Mouse (Mus musculus) hindbrain, embryonic 15.5 days (tissue): ENCODE data around the gene Atad3a. TPM values are rescaled to one million over a fixed set of nuclear protein-coding genes. Genes with fewer than 3 reads are reported as not detected.
A peak's percentile ranks its signal among the peaks of the same experiment; 100 is the strongest.

Experiments used
- ATAC-seq: fragments of 200-750 bp; cut with Nextera tagmentation; 2 replicates; pipeline ENCODE4 v1.8.0; 2017; ENCODE audit warnings: low read depth, moderate number of reproducible peaks, moderate TSS enrichment; ENCODE audit not compliant: low FRiP score
- H3K27ac ChIP-seq: fragments of 300-500 bp; sonication (generic); replicated peaks from 2 replicates; pipeline ENCODE4 v1.5.1; 2015; ENCODE audit warnings: mild to moderate bottlenecking, inconsistent platforms
- H3K27me3 ChIP-seq: fragments of 300-500 bp; sonication (generic); 2 replicates; pipeline ENCODE4 v1.6.1; 2015; ENCODE audit warnings: control low read depth, inconsistent platforms
- H3K36me3 ChIP-seq: fragments of 300-500 bp; sonication (generic); 2 replicates; pipeline ENCODE4 v1.6.1; 2015; ENCODE audit warnings: control low read depth, inconsistent platforms
- H3K4me1 ChIP-seq: fragments of 300-500 bp; sonication (generic); replicated peaks from 2 replicates; pipeline ENCODE4 v1.6.1; 2015; ENCODE audit warnings: control low read depth, inconsistent platforms
- H3K4me2 ChIP-seq: fragments of 300-500 bp; sonication (generic); 2 replicates; pipeline ENCODE4 v1.6.1; 2015; ENCODE audit warnings: moderate library complexity, mild to moderate bottlenecking, inconsistent platforms
- H3K4me3 ChIP-seq: fragments of 300-500 bp; sonication (generic); 2 replicates; pipeline ENCODE4 v1.5.1; 2015; ENCODE audit warnings: mild to moderate bottlenecking, inconsistent platforms
- H3K9ac ChIP-seq: fragments of 300-500 bp; sonication (generic); 2 replicates; pipeline ENCODE4 v1.6.1; 2015; ENCODE audit warnings: inconsistent platforms
- H3K9me3 ChIP-seq: fragments of 300-500 bp; sonication (generic); 2 replicates; pipeline ENCODE4 v1.6.1; 2016; ENCODE audit warnings: control low read depth, inconsistent platforms
- WGBS: fragments of 180-500 bp; shearing (Covaris S2); methylation state at CpG from one replicate; pipeline ENCODE4 v1.1.7; 2015; 5-methylcytosine and 5-hydroxymethylcytosine counted together
- polyA plus RNA-seq: library from polyadenylated mRNA; unstranded; fragments of >200 nt; fragmentation: Nextera tagmentation; extraction: Ambion mirVana; gene quantifications from 2 replicates; pipeline ENCODE4 v1.2.1, GENCODE M21; 2015

The Atad3a gene
- polyA plus RNA-seq, 1 experiment from 2014 or later, result 99.4 TPM

DNA sequence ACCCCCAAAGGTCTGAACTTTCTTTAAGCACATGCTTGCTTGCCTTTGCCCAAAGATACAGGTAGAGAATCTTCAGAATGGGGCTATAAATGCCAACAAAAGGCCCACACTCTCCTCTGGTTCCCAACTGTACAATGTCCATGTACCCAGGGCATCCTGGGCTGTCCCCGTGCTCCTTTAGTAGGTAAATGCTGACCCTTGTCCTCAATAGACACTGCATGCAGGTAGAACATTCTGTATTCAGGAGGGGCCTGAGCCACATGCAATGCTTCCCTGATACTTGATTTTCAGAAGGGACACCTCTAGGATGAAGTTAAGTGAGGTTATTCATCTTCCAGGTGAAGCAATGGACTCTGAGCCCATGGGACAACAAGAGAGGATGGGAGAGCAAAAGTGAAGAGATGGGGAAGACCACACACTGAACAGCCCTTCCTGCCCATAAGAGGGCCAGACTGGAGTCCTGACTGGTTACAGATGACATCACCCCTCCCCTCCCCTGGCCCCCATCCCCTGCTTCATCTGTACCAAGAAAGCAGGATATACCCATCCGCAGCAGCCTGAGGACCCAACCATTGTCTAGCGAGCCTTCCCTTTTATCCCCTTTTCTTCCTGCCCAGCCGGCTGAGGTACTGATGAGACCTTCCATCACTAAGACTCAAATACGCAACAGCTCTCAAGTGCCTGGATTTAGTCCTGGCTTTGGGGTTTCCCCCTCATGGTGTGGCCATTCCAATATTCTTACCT, 12.6 kb upstream of the Atad3a start:
- peaks cover 42% of the 10 kb centered on the region for H3K4me1 ChIP-seq
- H3K27me3 ChIP-seq, result peaks cover 12% of the 10 kb centered on the region
- peak overlapping the region; percentile 34; the same call in 1 of the 2 replicates for H3K9ac ChIP-seq
- no peaks in the 10 kb centered on the region for H3K9me3 ChIP-seq
- 40% methylated on average over 5 of the region's 5 CpGs for WGBS
- H3K36me3 ChIP-seq, result no peaks in the 10 kb centered on the region
- H3K4me3 ChIP-seq, result peak overlapping the region; percentile 39
- peak overlapping the region; percentile 75; the same call in 1 of the 2 replicates for H3K27ac ChIP-seq
- peak overlapping the region; percentile 65 for H3K4me2 ChIP-seq
- ATAC-seq, result no peak

DNA sequence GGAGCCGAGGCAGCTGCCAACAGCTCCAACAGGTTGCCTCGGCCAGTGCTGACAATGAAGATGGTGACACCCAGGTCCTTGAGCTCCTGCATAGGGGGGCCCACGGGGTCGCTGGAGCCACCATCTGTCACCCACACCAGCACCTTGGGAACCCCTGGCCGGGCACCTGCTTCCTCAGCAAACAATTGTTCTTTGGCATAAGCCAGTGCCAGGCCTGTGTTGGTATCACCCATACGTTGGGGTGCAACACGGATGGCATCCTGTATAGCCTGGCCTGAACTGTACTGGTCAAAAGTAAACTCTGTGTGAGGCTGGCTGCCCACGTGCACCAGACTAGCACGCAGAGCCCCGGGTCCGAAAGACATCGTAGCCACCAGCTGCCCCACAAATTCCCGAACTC, 11.9 kb upstream of the Atad3a start:
- Histone ChIP-seq H3K4me2 (peak overlapping the region; percentile 65), H3K4me3 (0 out of 2 replicates have a peak overlapping the region, but pooled peaks have one; percentile 39), H3K9me3 (no peaks in the 10 kb centered on the region), H3K9ac (no peak overlapping the region), H3K27ac (no peak overlapping the region), H3K27me3 (peaks cover 12% of the 10 kb centered on the region), H3K36me3 (no peaks in the 10 kb centered on the region), H3K4me1 (peaks cover 42% of the 10 kb centered on the region)
- no peak for ATAC-seq
- WGBS, result 89% methylated on average over 13 of the region's 13 CpGs

DNA sequence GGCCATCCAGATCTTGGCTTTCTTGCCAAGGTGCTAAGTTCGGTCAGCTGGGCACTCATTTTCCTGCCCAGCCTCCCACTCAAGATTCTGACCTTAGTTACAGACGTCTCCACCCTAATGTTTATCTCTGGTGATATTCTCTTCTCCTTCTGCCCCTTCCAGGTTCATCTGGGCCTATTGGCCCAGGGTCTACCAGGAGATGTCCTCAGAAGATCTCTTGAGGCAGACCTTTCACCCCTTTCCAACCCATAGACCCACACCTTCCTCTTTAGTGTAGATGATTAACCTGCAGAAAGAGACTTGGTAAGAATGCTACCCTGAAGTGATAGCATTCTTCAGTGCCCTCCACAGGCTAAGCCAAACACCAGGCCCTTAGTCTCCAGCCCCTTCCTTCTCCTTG, 10.8 kb upstream of the Atad3a start:
- peaks cover 12% of the 10 kb centered on the region for H3K27me3 ChIP-seq
- no peaks in the 10 kb centered on the region for H3K9me3 ChIP-seq
- no peak overlapping the region for H3K27ac ChIP-seq
- WGBS, result 76% methylated on average over 2 of the region's 2 CpGs
- H3K4me1 ChIP-seq, result peaks cover 42% of the 10 kb centered on the region
- ATAC-seq, result no peak
- no peak overlapping the region for H3K4me3 ChIP-seq
- no peaks in the 10 kb centered on the region for H3K36me3 ChIP-seq
- H3K4me2 ChIP-seq, result peak overlapping the region; percentile 13; the same call in 1 of the 2 replicates
- no peak overlapping the region for H3K9ac ChIP-seq

DNA sequence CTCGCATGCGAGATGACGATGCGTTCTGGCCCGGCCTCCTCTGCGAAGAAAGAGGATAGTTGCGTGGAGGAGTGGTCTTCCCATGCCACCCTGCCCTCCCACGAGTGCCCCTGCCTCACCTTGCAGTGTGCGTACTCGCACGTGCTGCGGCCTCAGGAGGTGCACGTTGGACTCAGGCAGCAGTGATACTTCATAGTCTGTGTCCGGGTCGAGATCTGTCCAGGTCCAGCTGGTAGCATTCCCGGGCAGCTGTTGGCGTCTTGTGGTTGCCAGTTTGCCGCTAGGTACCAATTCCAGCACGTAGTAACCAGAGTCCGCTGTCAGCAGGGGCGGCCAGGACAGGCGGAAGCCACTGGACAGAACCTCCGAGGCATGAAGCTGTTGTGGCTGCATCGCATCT, 9.7 kb upstream of the Atad3a start:
- Histone ChIP-seq H3K9me3 (no peaks in the 10 kb centered on the region), H3K4me3 (peak overlapping the region; percentile 50), H3K4me1 (peaks cover 38% of the 10 kb centered on the region), H3K27ac (0 out of 2 replicates have a peak overlapping the region, but pooled peaks have one; percentile 72), H3K9ac (peak overlapping the region; percentile 77), H3K4me2 (peak overlapping the region; percentile 87), H3K36me3 (no peaks in the 10 kb centered on the region), H3K27me3 (peaks cover 12% of the 10 kb centered on the region)
- WGBS, result 38% methylated on average over 24 of the region's 24 CpGs
- ATAC-seq, result peak; percentile 8; the same call in 1 of the 2 replicates

DNA sequence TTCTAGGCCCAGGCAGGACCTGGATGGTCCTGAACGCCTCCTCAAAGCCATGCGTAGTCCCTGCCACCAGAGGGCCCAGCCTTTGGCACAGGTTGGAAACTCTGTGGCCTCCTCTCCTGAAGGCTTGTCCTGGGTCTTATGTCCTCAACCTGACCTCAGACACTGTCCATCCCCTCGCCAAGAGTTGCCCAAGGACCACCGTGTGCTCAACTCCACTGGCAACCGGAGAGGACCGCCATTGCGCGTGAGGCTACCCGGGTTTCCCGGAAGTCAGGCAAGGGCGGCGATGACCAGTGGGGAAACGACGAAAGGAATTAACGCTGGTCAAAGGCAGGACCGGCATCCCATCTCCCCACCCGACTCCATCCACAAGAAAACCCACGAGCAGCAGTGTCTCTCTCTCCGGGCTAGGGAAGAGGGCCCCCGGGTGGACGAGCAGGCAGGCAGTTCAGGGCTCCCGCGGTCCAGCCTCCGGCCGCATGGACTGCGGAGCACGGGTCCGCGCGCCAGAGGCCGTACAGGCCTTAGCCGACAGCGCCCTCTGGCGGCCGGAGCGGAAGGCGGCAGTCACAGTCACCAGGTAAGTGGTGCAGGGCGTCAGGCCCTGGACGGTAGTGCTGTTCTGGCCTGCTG, 9.1 kb upstream of the Atad3a start:
- WGBS, result 1% methylated on average over 39 of the region's 39 CpGs
- peak overlapping the region; percentile 87 for H3K4me2 ChIP-seq
- peak overlapping the region; percentile 50 for H3K4me3 ChIP-seq
- H3K9ac ChIP-seq, result peak overlapping the region; percentile 77
- H3K27me3 ChIP-seq, result peaks cover 12% of the 10 kb centered on the region
- ATAC-seq, result peak; percentile 77
- no peaks in the 10 kb centered on the region for H3K9me3 ChIP-seq
- peaks cover 31% of the 10 kb centered on the region for H3K4me1 ChIP-seq
- peak overlapping the region; percentile 72 for H3K27ac ChIP-seq
- H3K36me3 ChIP-seq, result no peaks in the 10 kb centered on the region

DNA sequence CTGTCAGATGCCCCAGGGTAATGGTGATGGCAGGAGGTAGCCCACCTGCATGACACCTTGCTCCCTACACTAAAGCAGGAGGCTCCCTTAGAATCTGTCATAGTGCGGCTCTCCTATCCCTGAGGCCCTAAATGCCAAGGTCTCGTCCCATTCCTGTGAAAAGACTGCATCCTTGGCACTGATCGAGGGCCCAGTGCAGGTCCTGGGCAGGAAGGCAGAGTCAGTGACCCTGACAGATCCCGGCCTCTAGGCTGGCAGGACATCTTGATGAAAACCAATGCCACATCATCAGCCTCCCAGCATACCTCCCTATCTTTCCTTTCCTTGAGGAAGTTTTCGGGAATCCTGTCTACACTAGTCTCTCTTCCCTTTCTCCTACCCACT, 8.6 kb upstream of the Atad3a start:
- H3K4me1 ChIP-seq, result peaks cover 27% of the 10 kb centered on the region
- no peaks in the 10 kb centered on the region for H3K36me3 ChIP-seq
- H3K9me3 ChIP-seq, result no peaks in the 10 kb centered on the region
- no peak for ATAC-seq
- H3K4me3 ChIP-seq, result peak overlapping the region; percentile 50
- H3K27me3 ChIP-seq, result peaks cover 12% of the 10 kb centered on the region
- H3K27ac ChIP-seq, result peak overlapping the region; percentile 72; the same call in 1 of the 2 replicates
- peak overlapping the region; percentile 87 for H3K4me2 ChIP-seq
- peak overlapping the region; percentile 77 for H3K9ac ChIP-seq
- 64% methylated on average over 5 of the region's 5 CpGs for WGBS

DNA sequence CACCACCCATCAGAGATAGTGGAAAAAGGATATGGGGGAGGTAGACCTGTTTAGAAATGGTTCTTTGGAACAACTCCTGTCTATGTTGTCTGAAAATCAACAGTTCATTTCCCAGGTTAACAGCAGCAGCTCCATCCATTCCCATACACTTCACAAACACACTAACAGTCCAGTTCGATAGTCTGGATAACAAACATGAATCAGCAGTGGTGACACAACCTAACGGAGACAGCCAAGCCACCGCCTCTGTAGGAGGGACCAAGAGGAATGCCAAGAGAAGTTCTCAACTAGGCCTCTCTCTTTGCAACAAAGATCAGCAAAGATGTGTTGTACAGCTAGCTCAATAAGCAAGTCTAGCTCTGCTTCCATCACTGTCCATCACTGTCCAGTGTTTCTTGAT, 1.5 kb upstream of the Atad3a start:
- Histone ChIP-seq H3K4me1 (peaks cover 32% of the 10 kb centered on the region), H3K27me3 (no peaks in the 10 kb centered on the region), H3K9me3 (no peaks in the 10 kb centered on the region), H3K4me2 (peak overlapping the region; percentile 99; the same call in 1 of the 2 replicates), H3K27ac (no peak overlapping the region), H3K9ac (no peak overlapping the region), H3K36me3 (no peaks in the 10 kb centered on the region), H3K4me3 (no peak overlapping the region)
- 90% methylated on average over 3 of the region's 3 CpGs for WGBS
- no peak for ATAC-seq

DNA sequence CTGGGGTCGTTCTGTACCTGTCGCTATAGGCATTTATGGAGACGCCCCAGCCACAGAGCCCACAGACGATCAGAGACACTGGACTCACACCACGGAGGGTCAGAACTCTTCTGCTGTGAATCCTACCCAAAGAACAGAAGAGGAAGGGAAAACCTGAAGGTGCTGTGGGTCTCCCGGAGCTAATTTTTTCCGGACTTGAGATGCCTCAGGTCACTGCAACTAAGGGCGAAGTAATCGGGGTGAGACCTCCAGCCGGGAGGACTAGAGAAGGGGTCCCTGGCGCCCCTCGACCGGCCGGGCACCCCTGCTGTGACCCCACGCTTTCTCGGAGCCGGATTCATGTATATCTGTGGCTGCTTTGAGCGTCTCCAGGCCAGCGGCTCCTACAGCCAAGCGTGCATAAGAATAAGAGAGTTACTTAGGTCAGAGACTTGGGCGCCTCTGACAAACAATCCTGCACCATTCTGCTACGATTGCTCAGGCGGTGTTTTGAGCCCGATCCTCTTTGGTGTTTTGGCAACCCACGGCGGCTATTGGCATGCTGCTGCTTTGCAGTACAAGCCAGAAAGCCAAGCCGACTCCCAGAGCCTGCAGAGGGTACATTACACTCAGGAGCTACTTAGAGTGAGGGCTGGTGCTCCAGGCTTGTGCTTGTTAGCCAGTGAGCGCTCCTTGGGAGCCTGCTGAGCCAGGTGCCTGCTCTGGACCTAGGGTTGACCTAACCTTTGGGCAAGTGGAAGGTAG, 635 bp upstream of the Atad3a start:
- Histone ChIP-seq H3K4me1 (peaks cover 32% of the 10 kb centered on the region), H3K9ac (peak overlapping the region; percentile 70), H3K4me3 (peak overlapping the region; percentile 91), H3K27me3 (no peaks in the 10 kb centered on the region), H3K27ac (peak overlapping the region; percentile 37; the same call in 1 of the 2 replicates), H3K9me3 (no peaks in the 10 kb centered on the region), H3K36me3 (no peaks in the 10 kb centered on the region; the same call in 1 of the 2 replicates), H3K4me2 (peak overlapping the region; percentile 99)
- no peak; the same call in 1 of the 2 replicates for ATAC-seq
- 2% methylated on average over 28 of the region's 28 CpGs for WGBS

DNA sequence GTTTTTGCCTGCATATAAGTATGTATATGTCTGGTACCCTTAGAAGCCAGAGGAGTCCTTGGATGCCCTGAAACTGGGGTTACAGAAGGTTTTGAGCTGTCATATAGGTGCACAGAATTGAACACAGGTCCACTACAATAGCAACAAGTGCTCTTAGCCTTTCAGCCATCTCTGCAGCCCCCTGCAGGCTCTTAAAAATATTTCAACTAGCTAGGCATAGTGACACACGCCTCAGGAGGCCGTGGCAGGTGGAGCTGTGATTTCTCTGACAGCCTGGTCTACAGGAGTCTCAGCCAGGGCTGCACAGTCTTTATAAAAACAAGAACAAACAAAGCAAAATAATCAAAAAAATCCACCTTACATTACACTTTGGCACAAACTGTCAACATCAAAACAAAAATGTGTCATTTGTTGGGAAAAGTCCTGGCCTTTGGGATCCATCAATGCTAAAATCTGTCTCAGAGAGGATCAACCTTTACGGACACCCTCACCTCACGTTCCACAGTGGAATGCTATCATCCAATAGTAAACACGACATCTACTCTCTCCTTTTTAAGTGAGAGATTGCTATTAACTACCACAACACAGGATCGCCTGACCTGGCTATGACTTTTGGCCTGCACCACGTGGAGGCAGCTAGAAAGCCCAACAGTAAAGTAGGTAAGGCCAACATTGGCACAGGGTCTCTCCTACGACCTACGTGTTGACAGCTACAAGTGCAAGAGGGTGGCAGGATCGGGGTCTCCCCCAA, 856 bp downstream of the Atad3a start:
- ATAC-seq, result no peak

DNA sequence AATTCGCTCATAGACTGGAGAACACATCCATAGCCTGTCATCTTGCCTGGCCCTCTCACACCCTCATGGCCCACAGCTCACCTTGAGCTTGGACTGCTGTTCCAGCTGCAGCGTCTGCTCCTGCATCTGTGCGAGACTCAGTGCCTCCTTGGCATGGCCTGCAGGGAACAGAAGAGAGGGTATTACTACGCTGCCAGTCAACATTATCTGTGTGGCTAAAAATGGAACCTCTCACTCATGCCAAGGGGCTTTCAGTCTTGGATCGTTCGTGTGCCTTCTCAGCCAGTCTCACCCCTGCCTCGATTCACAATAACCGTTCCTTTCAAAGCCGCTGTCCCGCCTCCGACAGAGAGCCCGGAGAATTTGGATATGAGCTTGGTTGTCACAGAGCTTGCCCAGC, 3.9 kb downstream of the Atad3a start:
- Histone ChIP-seq H3K27me3 (no peaks in the 10 kb centered on the region), H3K27ac (no peak overlapping the region), H3K4me3 (no peak overlapping the region), H3K4me1 (peaks cover 29% of the 10 kb centered on the region), H3K4me2 (no peak overlapping the region), H3K36me3 (peaks cover 39% of the 10 kb centered on the region), H3K9ac (no peak overlapping the region), H3K9me3 (no peaks in the 10 kb centered on the region)
- 91% methylated on average over 12 of the region's 12 CpGs for WGBS
- ATAC-seq, result no peak

More for the DNA sequence above, 856 bp downstream of the Atad3a start:
- Histone ChIP-seq H3K9me3 (no peaks in the 10 kb centered on the region), H3K4me3 (peak overlapping the region; percentile 91), H3K4me1 (peaks cover 32% of the 10 kb centered on the region), H3K36me3 (peaks cover 12% of the 10 kb centered on the region), H3K4me2 (peak overlapping the region; percentile 99), H3K27ac (peak overlapping the region; percentile 65; the same call in 1 of the 2 replicates), H3K27me3 (no peaks in the 10 kb centered on the region), H3K9ac (peak overlapping the region; percentile 70)
- 4% methylated on average over 10 of the region's 10 CpGs for WGBS
